In the genomic region with DNA sequence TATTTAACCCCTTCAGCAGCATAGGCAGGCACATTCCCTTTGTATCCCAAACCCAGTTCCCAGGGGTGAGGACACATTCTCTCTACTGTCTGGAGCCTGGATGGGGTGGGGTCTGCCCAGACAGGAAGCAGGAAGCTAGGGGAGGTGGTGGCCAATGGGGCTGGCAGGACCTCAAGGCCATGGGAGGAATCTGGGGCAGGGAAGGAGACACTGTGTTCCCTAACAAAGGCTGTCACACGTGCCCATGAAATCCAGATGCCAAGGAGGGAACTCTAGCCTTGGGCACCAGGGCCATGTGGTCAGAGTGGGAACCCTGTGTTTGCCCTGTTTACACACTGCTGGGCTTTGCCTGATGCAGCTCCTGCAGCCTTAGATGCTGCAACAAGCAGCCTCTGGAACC, we compare ENCODE assay signal across 24 mouse cellular contexts. TPM values are rescaled to one million over a fixed set of nuclear protein-coding genes. Genes with fewer than 3 reads are reported as not detected.
A peak's percentile ranks its signal among the peaks of the same experiment; 100 is the strongest.
DNase-seq lines count a peak whose midpoint lies in the region; ATAC-seq lines count a peak whose summit lies in the region.
"Had no signal": no experiment of that assay in that cellular context is flagged by ENCODE, and none has a peak within 500 bp of the region (broad histone marks: within the 10 kb centered on the region; RNA-seq: fewer than 3 reads in every experiment).

No protein-coding gene starts in this region.

- H3K4me1 ChIP-seq in hindbrain, embryonic 13.5 days (replicated peaks) = peaks cover 22% of the 10 kb centered on the region
- no peaks in the 10 kb centered on the region for H3K4me1 ChIP-seq in hindbrain, embryonic 14.5 days (replicated peaks; ENCODE audit: control insufficient read depth, insufficient read depth, low read length)

- peak overlapping the region; percentile 31; the same call in 1 of the 2 replicates for H3K9ac ChIP-seq in hindbrain, embryonic 13.5 days
- H3K9ac ChIP-seq in hindbrain, embryonic 14.5 days = no peak overlapping the region
- H3K9ac ChIP-seq: liver, embryonic 14.5 days had no signal

- H3K36me3 ChIP-seq in hindbrain, embryonic 13.5 days = no peaks in the 10 kb centered on the region
- no peaks in the 10 kb centered on the region for H3K36me3 ChIP-seq in hindbrain, embryonic 14.5 days (replicated peaks; ENCODE audit: control insufficient read depth, insufficient read depth)
- H3K36me3 ChIP-seq: midbrain, embryonic 10.5 days had no signal

- peaks cover 72% of the 10 kb centered on the region for H3K27me3 ChIP-seq in hindbrain, embryonic 13.5 days
- peaks cover 39% of the 10 kb centered on the region for H3K27me3 ChIP-seq in hindbrain, embryonic 14.5 days (ENCODE audit: control insufficient read depth, insufficient read depth, low read length)

- H3K4me3 ChIP-seq in hindbrain, embryonic 13.5 days = no peak overlapping the region
- no peak overlapping the region for H3K4me3 ChIP-seq in hindbrain, embryonic 14.5 days (replicated peaks; ENCODE audit: low read length)
- H3K4me3 ChIP-seq: gastrocnemius, adult 2 months; midbrain, embryonic 10.5 days had no signal

- ATAC-seq in hindbrain, embryonic 13.5 days (ENCODE audit: low FRiP score) = no peak
- no peak for ATAC-seq in hindbrain, embryonic 14.5 days (ENCODE audit: low FRiP score)
- ATAC-seq: forebrain, embryonic 16.5 days; hindbrain, postnatal 0 days; Patski had no signal

- no peak overlapping the region for H3K4me2 ChIP-seq in hindbrain, embryonic 13.5 days
- H3K4me2 ChIP-seq in hindbrain, embryonic 14.5 days (replicated peaks) = no peak overlapping the region
- H3K4me2 ChIP-seq: heart, embryonic 11.5 days had no signal

- no peak overlapping the region for H3K27ac ChIP-seq in hindbrain, embryonic 13.5 days
- H3K27ac ChIP-seq in hindbrain, embryonic 14.5 days = no peak overlapping the region
- H3K27ac ChIP-seq: gastrocnemius, adult 2 months; hindbrain, postnatal 0 days; kidney, postnatal 0 days; liver, embryonic 14.5 days; macrophage; midbrain, embryonic 10.5 days had no signal

- DNase-seq in adrenal gland, adult (ENCODE audit: inconsistent age in 2 of 2, low spot score in 1 of 2) = peak; percentile 52 to 65
- DNase-seq in adrenal gland, postnatal 4 days (ENCODE audit: low spot score in 2 of 2) = no peak
- DNase-seq in hindbrain, embryonic 14.5 days (ENCODE audit: low spot score) = no peak
- peak; percentile 77 for DNase-seq in retina, postnatal 1 day
- DNase-seq in retina, embryonic 14.5 days (ENCODE audit: low spot score) = no peak
- DNase-seq in spleen, adult 18-20 months = no peak
- DNase-seq in right cerebral cortex, postnatal 10 days (ENCODE audit: low spot score in 2 of 2) = no peak
- DNase-seq: cerebellum, adult 9-10 months; gastrocnemius, adult 2 months; heart, postnatal 14 days; kidney, adult 11 months; thymus, adult 2 months had no signal

- WGBS in hindbrain, embryonic 13.5 days = 60% methylated on average over 1 of the region's 1 CpGs
- 50% methylated on average over 1 of the region's 1 CpGs for WGBS in hindbrain, embryonic 14.5 days

- H3K9me3 ChIP-seq in hindbrain, embryonic 13.5 days = no peaks in the 10 kb centered on the region
- no peaks in the 10 kb centered on the region for H3K9me3 ChIP-seq in hindbrain, embryonic 14.5 days (ENCODE audit: control insufficient read depth, low read length)
- H3K9me3 ChIP-seq: midbrain, embryonic 10.5 days had no signal

RNA-seq across cellular contexts. Expression of a gene that starts 1.8 kb away (rescaled TPM):
- 10 to 100 TPM; 18.7 to 19.6 TPM for total RNA-seq in adrenal gland, postnatal 4 days (2021)
- 6.3 and 7.0 TPM in 2 replicates for polyA plus RNA-seq in hindbrain, embryonic 13.5 days (2015; fragmentation: Nextera tagmentation; extraction: Ambion mirVana)
- 4.9 and 6.1 TPM in 2 replicates for polyA plus RNA-seq in hindbrain, embryonic 14.5 days (2014; fragmentation: Nextera tagmentation; extraction: Ambion mirVana)
- total RNA-seq: granulocyte monocyte progenitor cell, adult 5-6 weeks; monocyte, adult 5-6 weeks had no signal
- polyA plus RNA-seq: macrophage had no signal

RNA-seq across cellular contexts. Expression of a gene that starts 43.1 kb away (rescaled TPM):
- total RNA-seq in adrenal gland, postnatal 4 days (2021) = 1 to 10 TPM; 1.1 to 2.2 TPM
- polyA plus RNA-seq in hindbrain, embryonic 13.5 days (2015; fragmentation: Nextera tagmentation; extraction: Ambion mirVana) = 3.4 and 4.6 TPM in 2 replicates
- polyA plus RNA-seq in hindbrain, embryonic 14.5 days (2014; fragmentation: Nextera tagmentation; extraction: Ambion mirVana) = 5.0 and 5.6 TPM in 2 replicates
- total RNA-seq: common myeloid progenitor, adult 5-6 weeks; gastrocnemius, adult 2 months; granulocyte monocyte progenitor cell, adult 5-6 weeks; monocyte, adult 5-6 weeks had no signal
- polyA plus RNA-seq: heart, embryonic 11.5 days; macrophage had no signal

Comparison
In these comparisons a context has a peak if more than half of its experiments do, and no peak if none do; other contexts are left out.
1. DNase-seq: peak in adrenal gland, adult (2 of 2) and retina, postnatal 1 day (single experiment); none in adrenal gland, postnatal 4 days (0 of 2), hindbrain, embryonic 14.5 days (single experiment), retina, embryonic 14.5 days (single experiment), spleen, adult 18-20 months (0 of 2) and right cerebral cortex, postnatal 10 days (0 of 2).